Mouse (Mus musculus) hindbrain, embryonic 13.5 days (tissue): ENCODE measurements around the gene Gm21704. TPM values are rescaled to one million over a fixed set of nuclear protein-coding genes. Genes with fewer than 3 reads are reported as not detected.
"Not testable (repeated sequence)": the region's sequence is repeated elsewhere in the genome, so short reads cannot be mapped to it uniquely, and the experiment has no call there.

Experiments
- ATAC-seq: fragments of 200-750 bp; cut with Nextera tagmentation; 2 replicates; pipeline ENCODE4 v1.8.0; 2017; ENCODE audit warnings: moderate TSS enrichment; ENCODE audit not compliant: low FRiP score
- H3K27ac ChIP-seq: fragments of 300-500 bp; sonication (generic); 2 replicates; pipeline ENCODE4 v1.5.1; 2015; ENCODE audit warnings: inconsistent platforms, mild to moderate bottlenecking, moderate library complexity
- H3K27me3 ChIP-seq: fragments of 300-500 bp; sonication (generic); 2 replicates; pipeline ENCODE4 v1.6.1; 2015; ENCODE audit warnings: mild to moderate bottlenecking, inconsistent platforms
- H3K36me3 ChIP-seq: fragments of 300-500 bp; sonication (generic); 2 replicates; pipeline ENCODE4 v1.6.1; 2015; ENCODE audit warnings: mild to moderate bottlenecking, inconsistent platforms
- H3K4me1 ChIP-seq: fragments of 300-500 bp; sonication (generic); replicated peaks from 2 replicates; pipeline ENCODE4 v1.6.1; 2015; ENCODE audit warnings: inconsistent platforms
- H3K4me2 ChIP-seq: fragments of 300-500 bp; sonication (generic); 2 replicates; pipeline ENCODE4 v1.6.1; 2015; ENCODE audit warnings: inconsistent platforms, mild to moderate bottlenecking, moderate library complexity
- H3K4me3 ChIP-seq: fragments of 300-500 bp; sonication (generic); 2 replicates; pipeline ENCODE4 v1.5.1; 2015; ENCODE audit warnings: mild to moderate bottlenecking, inconsistent platforms
- H3K9ac ChIP-seq: fragments of 300-500 bp; sonication (generic); 2 replicates; pipeline ENCODE4 v1.6.1; 2015; ENCODE audit warnings: mild to moderate bottlenecking, inconsistent platforms
- H3K9me3 ChIP-seq: fragments of 300-500 bp; sonication (generic); 2 replicates; pipeline ENCODE4 v1.6.1; 2016; ENCODE audit warnings: inconsistent platforms
- WGBS: fragments of 180-500 bp; shearing (Covaris S2); methylation state at CpG from one replicate; pipeline ENCODE4 v1.1.7; 2015; 5-methylcytosine and 5-hydroxymethylcytosine counted together
- polyA plus RNA-seq: library from polyadenylated mRNA; unstranded; fragments of >200 nt; fragmentation: Nextera tagmentation; extraction: Ambion mirVana; gene quantifications from 2 replicates; pipeline ENCODE4 v1.2.1, GENCODE M21; 2015

Gene Gm21704
- polyA plus RNA-seq, result not detected in 2 replicates

- ATAC-seq, H3K27ac ChIP-seq, H3K27me3 ChIP-seq, H3K4me3 ChIP-seq, H3K36me3 ChIP-seq, H3K4me2 ChIP-seq, H3K9ac ChIP-seq, H3K9me3 ChIP-seq, H3K4me1 ChIP-seq: not testable (repeated sequence)
- no CpG with 5 or more reads among the region's 9 CpGs for WGBS
Measured at GRCm38 (mm10) chrY:3410067-3410466, at the start of gene Gm21704, which contains the start of gene Gm21708. Gm21704 (minus strand) TSS chrY:3410167. Gm21708 (minus strand) TSS chrY:3410167.

GRCm38 (mm10) chrY:3345229-3345628, 64.7 kb downstream of the Gm21704 start, which contains the start of gene Gm21693:
Gm21693 (minus strand) TSS chrY:3345329.
- H3K4me2 ChIP-seq, result not testable (repeated sequence)
- WGBS, result no CpG with 5 or more reads among the region's 9 CpGs

GRCm38 (mm10) chrY:3340661-3341060, 69.3 kb downstream of the Gm21704 start:
- H3K27me3 ChIP-seq, H3K4me2 ChIP-seq, H3K27ac ChIP-seq, H3K4me3 ChIP-seq, ATAC-seq, H3K4me1 ChIP-seq, H3K9me3 ChIP-seq, H3K36me3 ChIP-seq, H3K9ac ChIP-seq: not testable (repeated sequence)
- no CpG with 5 or more reads among the region's 11 CpGs for WGBS

More at GRCm38 (mm10) chrY:3345229-3345628, 64.7 kb downstream of the Gm21704 start, which contains the start of gene Gm21693:
- not testable (repeated sequence) for H3K9ac ChIP-seq, H3K27me3 ChIP-seq, H3K4me1 ChIP-seq, H3K4me3 ChIP-seq, H3K9me3 ChIP-seq, ATAC-seq, H3K27ac ChIP-seq, H3K36me3 ChIP-seq

Other genes with a start within 250 kb of the Gm21704 start
- not detected in 2 replicates for gene Gm21677, start 103.7 kb downstream of the Gm21704 start, polyA plus RNA-seq
- not detected in 2 replicates for gene Gm21693, start 64.8 kb downstream of the Gm21704 start, polyA plus RNA-seq
- gene Gm21708, start within 50 bp of the Gm21704 start, polyA plus RNA-seq, result not detected in 2 replicates